In genomic region chr10:117919186-117919941, GRCm38 (mm10) we compare ENCODE assay signal across 28 mouse cellular contexts.
DNase-seq lines count a peak whose midpoint lies in the region; ATAC-seq and TF ChIP-seq lines count a peak whose summit lies in the region.
"Had no signal": no experiment of that assay in that cellular context is flagged by ENCODE, and none has a peak within 500 bp of the region (broad histone marks: within the 10 kb centered on the region; RNA-seq: fewer than 3 reads in every experiment).

No protein-coding gene starts in this region.

- 81% methylated on average over 7 of the region's 7 CpGs for WGBS in liver, adult 2 months
- 58% methylated on average over 7 of the region's 7 CpGs for WGBS in liver, embryonic 11.5 days

- H3K9ac ChIP-seq in liver, adult 2 months (ENCODE audit: low read depth, low read length) = no peak overlapping the region
- no peak overlapping the region for H3K9ac ChIP-seq in liver, embryonic 11.5 days (ENCODE audit: low read depth, low read length)
- H3K9ac ChIP-seq: embryonic facial prominence, embryonic 13.5 days; forebrain, embryonic 12.5 days; heart, embryonic 13.5 days; hindbrain, embryonic 12.5 days; limb, embryonic 12.5 days; neural tube, embryonic 15.5 days had no signal

- no peak for TF ChIP-seq CTCF in liver, adult 2 months (IDR thresholded peaks at IDR 0.05; ENCODE audit: low read depth, low read length)

- TF ChIP-seq POLR2A in liver, adult 2 months (IDR thresholded peaks at IDR 0.05; ENCODE audit: extremely low read depth, insufficient read depth, low read length) = no peak

- H3K4me2 ChIP-seq in liver, embryonic 11.5 days = no peak overlapping the region
- H3K4me2 ChIP-seq: embryonic facial prominence, embryonic 13.5 days; forebrain, embryonic 12.5 days; heart, embryonic 13.5 days; hindbrain, embryonic 12.5 days; limb, embryonic 12.5 days; midbrain, embryonic 11.5 days; neural tube, embryonic 15.5 days had no signal

- no peak overlapping the region for H3K4me3 ChIP-seq in liver, adult 2 months (ENCODE audit: insufficient read depth, low read depth, low read length)
- H3K4me3 ChIP-seq in liver, embryonic 11.5 days (ENCODE audit: low read depth, low read length) = no peak overlapping the region
- H3K4me3 ChIP-seq: embryonic facial prominence, embryonic 13.5 days; erythroblast, embryonic 14.5 days; forebrain, embryonic 12.5 days; heart, adult 2 months; heart, embryonic 13.5 days; hindbrain, embryonic 12.5 days; layer of hippocampus, adult 2 months; limb, embryonic 12.5 days; neural tube, embryonic 15.5 days had no signal

- H3K27me3 ChIP-seq in liver, adult 2 months (ENCODE audit: control insufficient read depth, insufficient read depth, low read length) = no peaks in the 10 kb centered on the region
- H3K27me3 ChIP-seq in liver, embryonic 11.5 days (replicated peaks; ENCODE audit: control insufficient read depth, insufficient read depth, low read length) = no peaks in the 10 kb centered on the region
- H3K27me3 ChIP-seq: embryonic facial prominence, embryonic 13.5 days; forebrain, embryonic 12.5 days; heart, embryonic 13.5 days; hindbrain, embryonic 12.5 days; limb, embryonic 12.5 days; neural tube, embryonic 15.5 days had no signal

- ATAC-seq in liver, embryonic 11.5 days (replicated peaks; ENCODE audit: low FRiP score) = no peak
- ATAC-seq in inflammation-experienced regulatory T-cells, adult 6 months = peak; percentile 9
- ATAC-seq: lung, postnatal 0 days had no signal

- H3K36me3 ChIP-seq in liver, adult 2 months (ENCODE audit: control insufficient read depth, insufficient read depth, low read length) = no peaks in the 10 kb centered on the region
- no peaks in the 10 kb centered on the region for H3K36me3 ChIP-seq in liver, embryonic 11.5 days (ENCODE audit: control insufficient read depth, insufficient read depth, low read length)
- H3K36me3 ChIP-seq: embryonic facial prominence, embryonic 13.5 days; forebrain, embryonic 12.5 days; heart, embryonic 13.5 days; hindbrain, embryonic 12.5 days; limb, embryonic 12.5 days; neural tube, embryonic 15.5 days had no signal

- H3K27ac ChIP-seq in liver, adult 2 months (replicated peaks; ENCODE audit: insufficient read depth, low read depth, low read length) = 0 out of 2 replicates have a peak overlapping the region, but pooled peaks have one; percentile 12
- no peak overlapping the region; the same call in 1 of the 2 replicates for H3K27ac ChIP-seq in liver, embryonic 11.5 days (ENCODE audit: low read depth, low read length)
- H3K27ac ChIP-seq: embryonic facial prominence, embryonic 13.5 days; forebrain, embryonic 12.5 days; heart, adult 2 months; heart, embryonic 13.5 days; hindbrain, embryonic 12.5 days; layer of hippocampus, adult 2 months; limb, embryonic 12.5 days; macrophage; neural tube, embryonic 15.5 days had no signal

- H3K4me1 ChIP-seq in liver, adult 2 months (ENCODE audit: control insufficient read depth, insufficient read depth, low read length) = 0 out of 2 replicates have a peak, but pooled peaks cover 2% of the 10 kb centered on the region
- H3K4me1 ChIP-seq in liver, embryonic 11.5 days (replicated peaks; ENCODE audit: control insufficient read depth, insufficient read depth, low read length) = peaks cover 3% of the 10 kb centered on the region; the same call in 1 of the 2 replicates
- H3K4me1 ChIP-seq: embryonic facial prominence, embryonic 13.5 days; forebrain, embryonic 12.5 days; hindbrain, embryonic 12.5 days; limb, embryonic 12.5 days; neural tube, embryonic 15.5 days had no signal

- DNase-seq in liver, adult 2 months (ENCODE audit: extremely low read depth, low read depth, low spot score) = no peak
- no peak for DNase-seq in liver, embryonic 11.5 days (ENCODE audit: low spot score)
- peak; percentile 64 for DNase-seq in CD4-positive, CD25-positive, alpha-beta regulatory T cell, adult 2 months (ENCODE audit: low read depth, low spot score)
- DNase-seq in thymus, postnatal 36 days = peak; percentile 46 to 58
- no peak for DNase-seq in layer of hippocampus, adult 18-20 months (ENCODE audit: low spot score in 2 of 2)
- no peak for DNase-seq in retina, embryonic 14.5 days (ENCODE audit: low spot score)
- DNase-seq: adrenal gland, postnatal 14 days; cerebellum, adult 2 months; cerebellum, postnatal 25 days; embryo, embryonic 11 days; gastrocnemius, postnatal 25 days; kidney, adult 9 months; kidney, postnatal 14 days; layer of hippocampus, postnatal 36 days; right cerebral cortex, postnatal 4 days had no signal

- no peaks in the 10 kb centered on the region for H3K79me2 ChIP-seq in liver, adult 2 months (ENCODE audit: control insufficient read depth, insufficient read depth, low read length)

- H3K9me3 ChIP-seq in liver, embryonic 11.5 days (ENCODE audit: control insufficient read depth, low read length) = no peaks in the 10 kb centered on the region
- H3K9me3 ChIP-seq: embryonic facial prominence, embryonic 13.5 days; forebrain, embryonic 12.5 days; heart, embryonic 13.5 days; hindbrain, embryonic 12.5 days; limb, embryonic 12.5 days; neural tube, embryonic 15.5 days had no signal

Comparison
In these comparisons a context has a peak if more than half of its experiments do, and no peak if none do; other contexts are left out.
1. DNase-seq: peak in CD4-positive, CD25-positive, alpha-beta regulatory T cell, adult 2 months (single experiment) and thymus, postnatal 36 days (2 of 2); none in liver, adult 2 months (single experiment), liver, embryonic 11.5 days (single experiment), layer of hippocampus, adult 18-20 months (0 of 2) and retina, embryonic 14.5 days (single experiment).